Mouse (Mus musculus): Measurements from ENCODE around the gene Tbc1d16. TPM values are rescaled to one million over a fixed set of nuclear protein-coding genes. Genes with fewer than 3 reads are reported as not detected.
A peak's percentile ranks its signal among the peaks of the same experiment; 100 is the strongest.
"Not testable (repeated sequence)": the region's sequence is repeated elsewhere in the genome, so short reads cannot be mapped to it uniquely, and the experiment has no call there.

Gene Tbc1d16
- polyA plus RNA-seq (2014; fragmentation: Nextera tagmentation; extraction: Ambion mirVana): 36.1 and 41.1 TPM in 2 replicates

- no peaks in the 10 kb centered on the region for H3K27me3 ChIP-seq (ENCODE audit: control insufficient read depth, insufficient read depth, low read length)
- no peaks in the 10 kb centered on the region for H3K9me3 ChIP-seq (ENCODE audit: control insufficient read depth, low read length)
- peaks cover 37% of the 10 kb centered on the region for H3K4me1 ChIP-seq (ENCODE audit: control insufficient read depth, insufficient read depth, low read length)
- H3K36me3 ChIP-seq (ENCODE audit: control insufficient read depth, insufficient read depth, low read length): no peaks in the 10 kb centered on the region
- peak within 1 kb of the TSS; percentile 70 for H3K27ac ChIP-seq (replicated peaks; ENCODE audit: low read depth, low read length)
- under 1% methylated on average over 57 of the region's 66 CpGs for WGBS
- peak; percentile 83 for ATAC-seq (ENCODE audit: low FRiP score, low TSS enrichment)
- peak within 1 kb of the TSS; percentile 90 for H3K9ac ChIP-seq (replicated peaks; ENCODE audit: low read length)
- peak within 1 kb of the TSS; percentile 94 for H3K4me2 ChIP-seq (ENCODE audit: low read length)
- H3K4me3 ChIP-seq (replicated peaks; ENCODE audit: low read depth, low read length): peak within 1 kb of the TSS; percentile 85
- peak; percentile 92 for DNase-seq
These were observed at the start of gene Tbc1d16, which contains the start of gene Ccdc40 for GRCm38 (mm10) chr11:119228091-119228781. TSS of gene Tbc1d16 (minus strand) at chr11:119228499. TSS of gene Ccdc40 (plus strand) at chr11:119228572.

- ATAC-seq (ENCODE audit: low FRiP score, low TSS enrichment): no peak
- 90% methylated on average over 8 of the region's 8 CpGs for WGBS
- Histone ChIP-seq H3K4me1 (ENCODE audit: control insufficient read depth, insufficient read depth, low read length) (peaks cover 8% of the 10 kb centered on the region), H3K4me2 (ENCODE audit: low read length) (no peak overlapping the region), H3K9ac (replicated peaks; ENCODE audit: low read length) (no peak overlapping the region), H3K9me3 (ENCODE audit: control insufficient read depth, low read length) (no peaks in the 10 kb centered on the region), H3K36me3 (ENCODE audit: control insufficient read depth, insufficient read depth, low read length) (peaks cover 48% of the 10 kb centered on the region), H3K27me3 (ENCODE audit: control insufficient read depth, insufficient read depth, low read length) (no peaks in the 10 kb centered on the region), H3K4me3 (replicated peaks; ENCODE audit: low read depth, low read length) (no peak overlapping the region), H3K27ac (replicated peaks; ENCODE audit: low read depth, low read length) (no peak overlapping the region)
- DNase-seq: no peak
These were observed 45.1 kb upstream of the Tbc1d16 start for GRCm38 (mm10) chr11:119273186-119273930.

DNA sequence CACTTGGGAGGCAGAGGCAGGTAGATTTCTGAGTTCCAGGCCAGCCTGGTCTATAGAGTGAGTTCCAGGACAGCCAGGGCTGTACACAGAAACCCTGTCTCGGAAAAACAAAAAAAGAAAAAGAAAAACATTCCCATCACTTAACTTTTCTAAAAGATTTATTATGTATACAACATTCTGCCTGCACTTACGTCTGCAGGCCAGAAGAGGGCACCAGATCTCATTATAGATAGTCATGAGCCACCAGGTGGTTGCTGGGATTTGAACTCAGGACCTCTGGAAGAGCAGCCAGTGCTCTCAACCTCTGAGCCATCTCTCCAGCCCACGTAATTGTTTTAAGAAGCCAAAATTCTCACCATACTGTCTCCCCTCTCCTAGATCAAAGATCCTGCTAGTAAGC, 44.2 kb upstream of the Tbc1d16 start:
- not testable (repeated sequence) for H3K4me1 ChIP-seq (ENCODE audit: control insufficient read depth, insufficient read depth, low read length); H3K9me3 ChIP-seq (ENCODE audit: control insufficient read depth, low read length); H3K9ac ChIP-seq (replicated peaks; ENCODE audit: low read length); ATAC-seq (ENCODE audit: low FRiP score, low TSS enrichment); H3K27me3 ChIP-seq (ENCODE audit: control insufficient read depth, insufficient read depth, low read length); H3K27ac ChIP-seq (replicated peaks; ENCODE audit: low read depth, low read length); DNase-seq; H3K4me2 ChIP-seq (ENCODE audit: low read length); H3K4me3 ChIP-seq (replicated peaks; ENCODE audit: low read depth, low read length)
- WGBS: 54% methylated on average over 3 of the region's 3 CpGs
- H3K36me3 ChIP-seq (ENCODE audit: control insufficient read depth, insufficient read depth, low read length): peaks cover 46% of the 10 kb centered on the region

DNA sequence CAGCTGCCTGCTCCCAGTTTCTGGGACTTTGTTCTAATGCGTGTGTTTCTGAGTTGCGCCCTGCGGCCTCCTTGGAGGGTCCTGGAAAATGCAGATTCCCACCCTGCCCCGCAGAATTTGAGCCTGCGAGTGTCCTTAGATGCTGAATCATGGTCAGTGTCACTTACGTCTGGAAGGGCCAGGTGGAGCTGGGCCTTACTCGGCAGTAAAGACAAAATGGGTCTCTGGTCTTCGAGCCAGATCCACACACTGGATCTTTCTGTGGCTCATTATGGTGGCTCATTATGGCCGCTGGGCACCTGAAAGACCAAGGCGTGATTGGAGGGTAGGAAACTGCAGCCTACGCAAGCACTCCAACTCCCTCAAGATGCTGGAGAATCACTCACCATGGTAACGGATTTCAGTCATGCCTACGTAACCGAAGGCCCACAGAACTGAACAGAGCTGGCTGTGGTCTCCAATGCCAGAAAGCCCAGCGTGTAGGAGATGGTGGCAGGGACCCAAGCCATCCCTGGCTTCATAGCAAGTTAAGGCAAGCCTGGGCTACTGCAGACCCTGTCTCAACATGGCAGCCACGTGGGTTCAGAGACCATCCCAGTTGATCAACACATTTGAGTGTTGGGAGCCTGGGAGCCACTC, 40.4 kb upstream of the Tbc1d16 start:
- H3K4me1 ChIP-seq (ENCODE audit: control insufficient read depth, insufficient read depth, low read length): peaks cover 13% of the 10 kb centered on the region
- no peaks in the 10 kb centered on the region for H3K27me3 ChIP-seq (ENCODE audit: control insufficient read depth, insufficient read depth, low read length)
- H3K27ac ChIP-seq (replicated peaks; ENCODE audit: low read depth, low read length): no peak overlapping the region
- H3K9ac ChIP-seq (replicated peaks; ENCODE audit: low read length): peak overlapping the region; percentile 76
- H3K4me2 ChIP-seq (ENCODE audit: low read length): peak overlapping the region; percentile 84
- DNase-seq (peak; percentile 42), ATAC-seq (ENCODE audit: low FRiP score, low TSS enrichment) (no peak)
- peak overlapping the region; percentile 64 for H3K4me3 ChIP-seq (replicated peaks; ENCODE audit: low read depth, low read length)
- WGBS: 72% methylated on average over 16 of the region's 16 CpGs
- H3K9me3 ChIP-seq (ENCODE audit: control insufficient read depth, low read length): no peaks in the 10 kb centered on the region
- H3K36me3 ChIP-seq (ENCODE audit: control insufficient read depth, insufficient read depth, low read length): peaks cover 24% of the 10 kb centered on the region

GRCm38 (mm10) chr11:119267768-119268556, 39.7 kb upstream of the Tbc1d16 start, which contains the start of gene Gaa:
TSS of gene Gaa (plus strand) at chr11:119267887.
- peak; percentile 88 for ATAC-seq (ENCODE audit: low FRiP score, low TSS enrichment)
- peaks cover 13% of the 10 kb centered on the region for H3K4me1 ChIP-seq (ENCODE audit: control insufficient read depth, insufficient read depth, low read length)
- H3K4me2 ChIP-seq (ENCODE audit: low read length): peak within 1 kb of the TSS; percentile 84
- H3K36me3 ChIP-seq (ENCODE audit: control insufficient read depth, insufficient read depth, low read length): peaks cover 17% of the 10 kb centered on the region
- peak within 1 kb of the TSS; percentile 32 for H3K27ac ChIP-seq (replicated peaks; ENCODE audit: low read depth, low read length)
- WGBS: 4% methylated on average over 52 of the region's 52 CpGs
- no peaks in the 10 kb centered on the region for H3K9me3 ChIP-seq (ENCODE audit: control insufficient read depth, low read length)
- no peaks in the 10 kb centered on the region for H3K27me3 ChIP-seq (ENCODE audit: control insufficient read depth, insufficient read depth, low read length)
- H3K9ac ChIP-seq (replicated peaks; ENCODE audit: low read length): peak within 1 kb of the TSS; percentile 76
- peak; percentile 98 for DNase-seq
- H3K4me3 ChIP-seq (replicated peaks; ENCODE audit: low read depth, low read length): peak within 1 kb of the TSS; percentile 64

GRCm38 (mm10) chr11:119267241-119267674, 39.0 kb upstream of the Tbc1d16 start:
- Histone ChIP-seq H3K36me3 (ENCODE audit: control insufficient read depth, insufficient read depth, low read length) (peaks cover 14% of the 10 kb centered on the region), H3K27ac (replicated peaks; ENCODE audit: low read depth, low read length) (peak overlapping the region; percentile 32; the same call in 1 of the 2 replicates), H3K9me3 (ENCODE audit: control insufficient read depth, low read length) (no peaks in the 10 kb centered on the region), H3K4me3 (replicated peaks; ENCODE audit: low read depth, low read length) (no peak overlapping the region), H3K27me3 (ENCODE audit: control insufficient read depth, insufficient read depth, low read length) (no peaks in the 10 kb centered on the region), H3K4me1 (ENCODE audit: control insufficient read depth, insufficient read depth, low read length) (peaks cover 13% of the 10 kb centered on the region), H3K9ac (replicated peaks; ENCODE audit: low read length) (no peak overlapping the region), H3K4me2 (ENCODE audit: low read length) (peak overlapping the region; percentile 84)
- ATAC-seq (ENCODE audit: low FRiP score, low TSS enrichment) (peak; percentile 25; the same call in 1 of the 2 replicates), DNase-seq (no peak)
- 44% methylated on average over 6 of the region's 6 CpGs for WGBS

GRCm38 (mm10) chr11:119265811-119266210, 37.5 kb upstream of the Tbc1d16 start:
- Histone ChIP-seq H3K27ac (replicated peaks; ENCODE audit: low read depth, low read length) (no peak overlapping the region), H3K4me2 (ENCODE audit: low read length) (no peak overlapping the region), H3K36me3 (ENCODE audit: control insufficient read depth, insufficient read depth, low read length) (peaks cover 8% of the 10 kb centered on the region; the same call in 1 of the 2 replicates), H3K4me1 (ENCODE audit: control insufficient read depth, insufficient read depth, low read length) (peaks cover 13% of the 10 kb centered on the region), H3K9ac (replicated peaks; ENCODE audit: low read length) (no peak overlapping the region), H3K27me3 (ENCODE audit: control insufficient read depth, insufficient read depth, low read length) (no peaks in the 10 kb centered on the region), H3K9me3 (ENCODE audit: control insufficient read depth, low read length) (no peaks in the 10 kb centered on the region), H3K4me3 (replicated peaks; ENCODE audit: low read depth, low read length) (no peak overlapping the region)
- DNase-seq: no peak
- 76% methylated on average over 7 of the region's 7 CpGs for WGBS
- no peak for ATAC-seq (ENCODE audit: low FRiP score, low TSS enrichment)

DNA sequence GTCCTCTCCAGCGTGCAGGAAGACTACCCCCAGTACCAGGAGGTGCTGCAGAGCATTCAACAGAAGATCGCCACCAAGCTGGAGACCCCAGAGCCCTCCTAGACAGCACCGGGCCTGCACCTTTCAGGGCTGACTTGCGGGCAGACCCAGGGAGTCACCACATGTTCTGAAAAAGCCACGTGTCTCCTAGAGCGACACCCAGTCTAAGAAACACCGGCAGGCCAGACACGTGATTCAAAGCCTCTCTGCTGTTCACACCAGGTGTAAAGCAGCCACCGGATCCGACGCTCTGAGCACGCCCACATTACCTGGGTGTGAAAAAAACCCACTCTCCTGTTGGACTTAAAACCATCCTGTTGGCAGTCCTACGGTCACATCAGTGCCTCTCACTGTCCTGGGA, 36.1 kb upstream of the Tbc1d16 start:
- 93% methylated on average over 13 of the region's 13 CpGs for WGBS
- Histone ChIP-seq H3K4me3 (replicated peaks; ENCODE audit: low read depth, low read length) (no peak overlapping the region), H3K27me3 (ENCODE audit: control insufficient read depth, insufficient read depth, low read length) (no peaks in the 10 kb centered on the region), H3K36me3 (ENCODE audit: control insufficient read depth, insufficient read depth, low read length) (peaks cover 9% of the 10 kb centered on the region; the same call in 1 of the 2 replicates), H3K9me3 (ENCODE audit: control insufficient read depth, low read length) (no peaks in the 10 kb centered on the region), H3K9ac (replicated peaks; ENCODE audit: low read length) (no peak overlapping the region), H3K4me1 (ENCODE audit: control insufficient read depth, insufficient read depth, low read length) (peaks cover 13% of the 10 kb centered on the region), H3K27ac (replicated peaks; ENCODE audit: low read depth, low read length) (no peak overlapping the region), H3K4me2 (ENCODE audit: low read length) (no peak overlapping the region)
- ATAC-seq (ENCODE audit: low FRiP score, low TSS enrichment) (no peak), DNase-seq (no peak)
